ENCODE assay signal across 17 mouse cellular contexts in the genomic region with DNA sequence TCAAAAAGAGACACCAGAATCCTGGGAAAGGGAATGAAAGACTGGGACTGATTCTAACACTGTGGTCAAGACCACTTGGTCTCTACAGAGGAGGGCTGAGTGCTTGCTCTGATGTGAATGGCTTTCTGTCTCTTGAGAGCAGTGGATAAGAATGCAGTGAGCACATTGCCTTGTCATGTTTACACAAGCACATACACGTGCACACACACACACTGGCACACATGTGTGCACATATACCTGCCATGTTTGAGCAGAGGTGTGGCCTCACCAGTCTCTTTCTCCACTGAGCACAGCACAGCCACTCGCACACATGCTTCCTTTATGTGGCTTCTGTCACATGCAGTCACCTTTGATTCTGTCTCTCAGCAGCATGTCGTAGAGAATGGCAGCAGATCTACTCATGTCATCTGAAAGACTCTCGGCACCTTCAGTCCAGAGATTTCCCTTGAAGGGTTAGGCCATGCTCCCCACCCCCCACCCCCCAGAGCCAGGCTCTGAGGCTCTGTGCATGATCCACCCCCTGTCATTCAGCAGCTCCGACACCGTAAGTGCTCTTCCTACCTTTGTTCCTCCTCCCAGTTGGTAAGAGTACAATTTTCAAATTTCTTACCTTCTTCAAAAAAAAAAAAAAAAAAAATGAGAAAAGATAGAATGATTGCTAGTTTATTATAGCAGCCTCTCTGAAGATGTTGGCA.
A peak's percentile ranks its signal among the peaks of the same experiment; 100 is the strongest.
DNase-seq lines count a peak whose midpoint lies in the region; ATAC-seq and TF ChIP-seq lines count a peak whose summit lies in the region.
"Had no signal": no experiment of that assay in that cellular context is flagged by ENCODE, and none has a peak within 500 bp of the region (broad histone marks: within the 10 kb centered on the region; RNA-seq: fewer than 3 reads in every experiment).

No protein-coding gene starts in this region.

- no peaks in the 10 kb centered on the region for H3K36me3 ChIP-seq in lung, embryonic 14.5 days (ENCODE audit: insufficient read depth)
- H3K36me3 ChIP-seq in forebrain, embryonic 13.5 days (ENCODE audit: poor library complexity, severe bottlenecking) = no peaks in the 10 kb centered on the region
- no peaks in the 10 kb centered on the region for H3K36me3 ChIP-seq in midbrain, embryonic 15.5 days (replicated peaks)
- H3K36me3 ChIP-seq: embryonic facial prominence, embryonic 15.5 days had no signal

- no peaks in the 10 kb centered on the region for H3K27me3 ChIP-seq in lung, embryonic 14.5 days (ENCODE audit: insufficient read depth, low read length)
- H3K27me3 ChIP-seq in forebrain, embryonic 13.5 days = no peaks in the 10 kb centered on the region
- H3K27me3 ChIP-seq in midbrain, embryonic 15.5 days (replicated peaks) = no peaks in the 10 kb centered on the region
- H3K27me3 ChIP-seq: embryonic facial prominence, embryonic 15.5 days had no signal

- no peak overlapping the region for H3K9ac ChIP-seq in lung, embryonic 14.5 days
- no peak overlapping the region for H3K9ac ChIP-seq in forebrain, embryonic 13.5 days
- H3K9ac ChIP-seq in midbrain, embryonic 15.5 days = no peak overlapping the region
- H3K9ac ChIP-seq: embryonic facial prominence, embryonic 15.5 days had no signal

- no peak overlapping the region for H3K27ac ChIP-seq in lung, embryonic 14.5 days (ENCODE audit: low read depth)
- H3K27ac ChIP-seq in forebrain, embryonic 13.5 days = no peak overlapping the region
- peak overlapping the region; percentile 18; the same call in 1 of the 2 replicates for H3K27ac ChIP-seq in midbrain, embryonic 15.5 days
- H3K27ac ChIP-seq: embryonic facial prominence, embryonic 15.5 days; stomach, postnatal 0 days had no signal

- no peak for DNase-seq in lung, embryonic 14.5 days
- no peak for DNase-seq in lung, postnatal 14 days
- peak; percentile 22 for DNase-seq in CD4-positive helper T cell, adult 2 months (ENCODE audit: low read depth, low spot score)
- no peak for DNase-seq in frontal cortex, postnatal 36 days (ENCODE audit: low spot score in 2 of 2)
- DNase-seq in cerebellum, adult 18-20 months = no peak
- DNase-seq: cerebellum, adult 8-10 months; gastrocnemius, postnatal 25 days; kidney, adult 18-20 months; kidney, postnatal 4 days; layer of hippocampus, postnatal 36 days; lung, postnatal 10 days had no signal

- ATAC-seq in lung, embryonic 14.5 days (ENCODE audit: insufficient read depth) = peak; percentile 58
- peak; percentile 52 for ATAC-seq in forebrain, embryonic 13.5 days
- ATAC-seq in midbrain, embryonic 15.5 days (replicated peaks) = peak; percentile 60

- no peaks in the 10 kb centered on the region for H3K4me1 ChIP-seq in lung, embryonic 14.5 days (ENCODE audit: insufficient read depth)
- peaks cover 11% of the 10 kb centered on the region for H3K4me1 ChIP-seq in forebrain, embryonic 13.5 days
- peaks cover 15% of the 10 kb centered on the region for H3K4me1 ChIP-seq in midbrain, embryonic 15.5 days
- H3K4me1 ChIP-seq: embryonic facial prominence, embryonic 15.5 days had no signal

- no peak overlapping the region for H3K4me2 ChIP-seq in lung, embryonic 14.5 days
- H3K4me2 ChIP-seq in forebrain, embryonic 13.5 days = no peak overlapping the region
- H3K4me2 ChIP-seq in midbrain, embryonic 15.5 days = no peak overlapping the region
- H3K4me2 ChIP-seq: embryonic facial prominence, embryonic 15.5 days; heart, embryonic 11.5 days had no signal

- no peaks in the 10 kb centered on the region for H3K9me3 ChIP-seq in lung, embryonic 14.5 days (ENCODE audit: low read depth, low read length)
- no peaks in the 10 kb centered on the region for H3K9me3 ChIP-seq in forebrain, embryonic 13.5 days (replicated peaks)
- H3K9me3 ChIP-seq in midbrain, embryonic 15.5 days = no peaks in the 10 kb centered on the region
- H3K9me3 ChIP-seq: embryonic facial prominence, embryonic 15.5 days; G1E had no signal

- H3K4me3 ChIP-seq in lung, embryonic 14.5 days (ENCODE audit: low read depth, low read length) = no peak overlapping the region
- H3K4me3 ChIP-seq in forebrain, embryonic 13.5 days = no peak overlapping the region
- no peak overlapping the region for H3K4me3 ChIP-seq in midbrain, embryonic 15.5 days
- H3K4me3 ChIP-seq: embryonic facial prominence, embryonic 15.5 days had no signal

- TF ChIP-seq CTCF in lung, embryonic 14.5 days (IDR thresholded peaks at IDR 0.05; ENCODE audit: low read depth) = no peak

- 46% methylated on average over 6 of the region's 6 CpGs for WGBS in lung, embryonic 14.5 days
- 61% methylated on average over 6 of the region's 6 CpGs for WGBS in forebrain, embryonic 13.5 days
- 52% methylated on average over 6 of the region's 6 CpGs for WGBS in midbrain, embryonic 15.5 days
